8 mouse cellular contexts compared by ENCODE assay signal in the genomic region with DNA sequence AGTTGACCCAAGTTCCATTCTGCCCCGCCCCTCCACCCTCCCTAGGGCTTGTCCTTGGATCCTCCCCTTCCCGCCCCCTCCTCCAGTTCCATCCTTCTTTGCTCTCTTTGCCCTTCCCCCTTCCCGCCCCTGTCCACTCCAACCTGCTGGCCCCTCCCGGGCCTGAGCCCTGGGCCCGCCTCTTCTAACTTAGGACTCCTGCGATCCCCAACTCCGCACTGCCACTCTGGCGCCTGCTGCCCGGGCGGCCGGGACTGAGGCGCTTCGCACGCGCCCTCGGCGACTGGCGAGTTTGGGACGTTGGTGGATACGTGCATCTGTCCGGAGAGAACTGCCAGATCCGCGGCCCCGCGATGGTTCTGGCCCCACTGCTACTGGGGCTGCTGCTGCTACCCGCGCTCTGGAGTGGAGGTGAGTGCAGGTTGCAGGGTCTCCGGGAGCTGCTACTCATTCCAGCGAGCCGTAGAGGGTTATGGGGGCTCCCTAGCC. TPM values are rescaled to one million over a fixed set of nuclear protein-coding genes. Genes with fewer than 3 reads are reported as not detected.
A peak's percentile ranks its signal among the peaks of the same experiment; 100 is the strongest.
DNase-seq lines count a peak whose midpoint lies in the region; ATAC-seq and TF ChIP-seq lines count a peak whose summit lies in the region.

A gene (plus strand): TSS at position 264 of the 489 bp plus-strand sequence.

- peak within 1 kb of the TSS; percentile 78 for H3K4me2 ChIP-seq in heart, embryonic 12.5 days
- H3K4me2 ChIP-seq in kidney, embryonic 16.5 days (replicated peaks; ENCODE audit: low read depth, low read length): peak within 1 kb of the TSS; percentile 85
- H3K4me2 ChIP-seq in limb, embryonic 14.5 days (replicated peaks; ENCODE audit: low read depth, low read length, severe bottlenecking): peak within 1 kb of the TSS; percentile 59
- peak within 1 kb of the TSS; percentile 83 for H3K4me2 ChIP-seq in midbrain, embryonic 14.5 days (ENCODE audit: low read length)
- peak within 1 kb of the TSS; percentile 61 for H3K4me2 ChIP-seq in stomach, embryonic 14.5 days (replicated peaks; ENCODE audit: low read depth, low read length)

- 1% methylated on average over 30 of the region's 30 CpGs for WGBS in heart, embryonic 12.5 days
- WGBS in kidney, embryonic 16.5 days: under 1% methylated on average over 29 of the region's 30 CpGs
- WGBS in limb, embryonic 14.5 days: under 1% methylated on average over 30 of the region's 30 CpGs
- under 1% methylated on average over 30 of the region's 30 CpGs for WGBS in midbrain, embryonic 14.5 days
- under 1% methylated on average over 30 of the region's 30 CpGs for WGBS in stomach, embryonic 14.5 days

- peaks cover 28% of the 10 kb centered on the region for H3K79me2 ChIP-seq in C2C12 (ENCODE audit: control insufficient read depth, insufficient read depth)

- peak; percentile 96 for ATAC-seq in heart, embryonic 12.5 days (ENCODE audit: insufficient number of reproducible peaks, low FRiP score)
- ATAC-seq in kidney, embryonic 16.5 days (ENCODE audit: low FRiP score, low TSS enrichment): peak; percentile 97
- peak; percentile 92 for ATAC-seq in limb, embryonic 14.5 days (ENCODE audit: low FRiP score, low read depth)
- peak; percentile 79 for ATAC-seq in midbrain, embryonic 14.5 days (ENCODE audit: low FRiP score, low TSS enrichment)
- peak; percentile 91 for ATAC-seq in stomach, embryonic 14.5 days (ENCODE audit: insufficient number of reproducible peaks, insufficient read depth, low FRiP score, low read depth)

- H3K27me3 ChIP-seq in C2C12 (ENCODE audit: control insufficient read depth, insufficient read depth, insufficient read length): no peaks in the 10 kb centered on the region
- H3K27me3 ChIP-seq in heart, embryonic 12.5 days (replicated peaks): no peaks in the 10 kb centered on the region
- H3K27me3 ChIP-seq in kidney, embryonic 16.5 days (ENCODE audit: insufficient read depth, low read length): no peaks in the 10 kb centered on the region
- no peaks in the 10 kb centered on the region for H3K27me3 ChIP-seq in limb, embryonic 14.5 days (ENCODE audit: control insufficient read depth, insufficient read depth, low read length)
- peaks cover 19% of the 10 kb centered on the region; the same call in 1 of the 2 replicates for H3K27me3 ChIP-seq in midbrain, embryonic 14.5 days (ENCODE audit: control insufficient read depth, insufficient read depth, low read length)
- no peaks in the 10 kb centered on the region for H3K27me3 ChIP-seq in stomach, embryonic 14.5 days (ENCODE audit: control insufficient read depth, insufficient read depth, low read length)

- H3K9ac ChIP-seq in heart, embryonic 12.5 days: peak within 1 kb of the TSS; percentile 79
- H3K9ac ChIP-seq in kidney, embryonic 16.5 days (replicated peaks; ENCODE audit: low read length): peak within 1 kb of the TSS; percentile 71
- H3K9ac ChIP-seq in limb, embryonic 14.5 days (ENCODE audit: low read depth, low read length, severe bottlenecking): peak within 1 kb of the TSS; percentile 77
- H3K9ac ChIP-seq in midbrain, embryonic 14.5 days (replicated peaks; ENCODE audit: low read length): peak within 1 kb of the TSS; percentile 34; the same call in 1 of the 2 replicates
- H3K9ac ChIP-seq in stomach, embryonic 14.5 days (replicated peaks; ENCODE audit: low read depth, low read length): peak within 1 kb of the TSS; percentile 48

- peaks cover 4% of the 10 kb centered on the region for H3K79me3 ChIP-seq in C2C12 (ENCODE audit: low read depth)

- H3ac ChIP-seq in C2C12 (ENCODE audit: control insufficient read depth, insufficient read length, low read depth): peak within 1 kb of the TSS; percentile 90

- peak; percentile 58 for DNase-seq in fibroblast of lung, adult 2 months (ENCODE audit: low read depth)
- DNase-seq in limb, embryonic 14.5 days (ENCODE audit: low spot score): peak; percentile 94
- peak; percentile 73 for DNase-seq in midbrain, embryonic 14.5 days

- H3K36me3 ChIP-seq in C2C12 (ENCODE audit: control insufficient read depth, insufficient read depth): no peaks in the 10 kb centered on the region
- no peaks in the 10 kb centered on the region for H3K36me3 ChIP-seq in heart, embryonic 12.5 days
- no peaks in the 10 kb centered on the region for H3K36me3 ChIP-seq in kidney, embryonic 16.5 days (ENCODE audit: insufficient read depth, low read length)
- H3K36me3 ChIP-seq in limb, embryonic 14.5 days (ENCODE audit: control insufficient read depth, insufficient read depth, low read length): 0 out of 2 replicates have a peak, but pooled peaks cover 10% of the 10 kb centered on the region
- H3K36me3 ChIP-seq in midbrain, embryonic 14.5 days (ENCODE audit: control insufficient read depth, insufficient read depth, low read length): no peaks in the 10 kb centered on the region
- H3K36me3 ChIP-seq in stomach, embryonic 14.5 days (ENCODE audit: control insufficient read depth, insufficient read depth, low read length): no peaks in the 10 kb centered on the region

- H3K4me3 ChIP-seq in C2C12 (ENCODE audit: insufficient read depth, poor library complexity, severe bottlenecking): peak within 1 kb of the TSS; percentile 76
- H3K4me3 ChIP-seq in bone marrow macrophage, adult 2 months (ENCODE audit: insufficient read depth, low read length): peak within 1 kb of the TSS; percentile 96
- peak within 1 kb of the TSS; percentile 66 for H3K4me3 ChIP-seq in heart, embryonic 12.5 days
- H3K4me3 ChIP-seq in kidney, embryonic 16.5 days (ENCODE audit: low read length): peak within 1 kb of the TSS; percentile 74
- H3K4me3 ChIP-seq in limb, embryonic 14.5 days (replicated peaks; ENCODE audit: low read length): peak within 1 kb of the TSS; percentile 73
- peak within 1 kb of the TSS; percentile 44 for H3K4me3 ChIP-seq in midbrain, embryonic 14.5 days (replicated peaks; ENCODE audit: low read depth, low read length)
- H3K4me3 ChIP-seq in stomach, embryonic 14.5 days (ENCODE audit: low read depth, low read length): peak within 1 kb of the TSS; percentile 73

- no peak for TF ChIP-seq CTCF in C2C12 (IDR thresholded peaks at IDR 0.05; ENCODE audit: control insufficient read depth, insufficient read depth, insufficient read length)
- TF ChIP-seq CTCF in bone marrow macrophage, adult 2 months (IDR thresholded peaks at IDR 0.05; ENCODE audit: low read depth, low read length): no peak

- H3K27ac ChIP-seq in bone marrow macrophage, adult 2 months (ENCODE audit: insufficient read depth, low read depth, low read length): peak within 1 kb of the TSS; percentile 90
- H3K27ac ChIP-seq in heart, embryonic 12.5 days (ENCODE audit: poor library complexity, severe bottlenecking): peak within 1 kb of the TSS; percentile 85
- peak within 1 kb of the TSS; percentile 97 for H3K27ac ChIP-seq in kidney, embryonic 16.5 days (ENCODE audit: low read length)
- peak within 1 kb of the TSS; percentile 94 for H3K27ac ChIP-seq in limb, embryonic 14.5 days (replicated peaks; ENCODE audit: low read depth, low read length)
- no peak within 1 kb of the TSS for H3K27ac ChIP-seq in midbrain, embryonic 14.5 days (replicated peaks; ENCODE audit: low read depth, low read length)
- H3K27ac ChIP-seq in stomach, embryonic 14.5 days (ENCODE audit: low read length): peak within 1 kb of the TSS; percentile 90

- peaks cover 19% of the 10 kb centered on the region for H3K4me1 ChIP-seq in bone marrow macrophage, adult 2 months (ENCODE audit: control insufficient read depth, insufficient read depth, low read length)
- peaks cover 9% of the 10 kb centered on the region for H3K4me1 ChIP-seq in heart, embryonic 12.5 days (replicated peaks)
- peaks cover 12% of the 10 kb centered on the region; the same call in 1 of the 2 replicates for H3K4me1 ChIP-seq in kidney, embryonic 16.5 days (ENCODE audit: insufficient read depth, low read length)
- peaks cover 3% of the 10 kb centered on the region; the same call in 1 of the 2 replicates for H3K4me1 ChIP-seq in limb, embryonic 14.5 days (ENCODE audit: control insufficient read depth, insufficient read depth, low read length)
- H3K4me1 ChIP-seq in midbrain, embryonic 14.5 days (ENCODE audit: control insufficient read depth, insufficient read depth, low read length): peaks cover 8% of the 10 kb centered on the region
- no peaks in the 10 kb centered on the region for H3K4me1 ChIP-seq in stomach, embryonic 14.5 days (ENCODE audit: control insufficient read depth, insufficient read depth, low read length)

- peak; percentile 99 for TF ChIP-seq POLR2A in bone marrow macrophage, adult 2 months (IDR thresholded peaks at IDR 0.05; ENCODE audit: borderline replicate concordance, low read depth, low read length)
- peak; percentile 97 for TF ChIP-seq POLR2A in limb, embryonic 14.5 days (IDR thresholded peaks at IDR 0.05; ENCODE audit: borderline replicate concordance, extremely low read depth, insufficient read depth, insufficient read length)

- no peaks in the 10 kb centered on the region for H3K9me3 ChIP-seq in heart, embryonic 12.5 days (replicated peaks)
- no peaks in the 10 kb centered on the region for H3K9me3 ChIP-seq in kidney, embryonic 16.5 days (ENCODE audit: low read length)
- no peaks in the 10 kb centered on the region for H3K9me3 ChIP-seq in limb, embryonic 14.5 days (ENCODE audit: control insufficient read depth, low read length)
- H3K9me3 ChIP-seq in midbrain, embryonic 14.5 days (ENCODE audit: control insufficient read depth, low read length): no peaks in the 10 kb centered on the region
- no peaks in the 10 kb centered on the region for H3K9me3 ChIP-seq in stomach, embryonic 14.5 days (ENCODE audit: control insufficient read depth, low read depth, low read length)

TF ChIP-seq in C2C12, 6 proteins besides CTCF, POLR2A, EP300 and RAD21:
- TF ChIP-seq MYOG (IDR thresholded peaks at IDR 0.05; ENCODE audit: control insufficient read depth, extremely low read depth, insufficient read length) (no peak), FOSL1 (IDR thresholded peaks at IDR 0.05; ENCODE audit: insufficient read depth, low read length, poor library complexity, severe bottlenecking) (no peak), MYOD1 (IDR thresholded peaks at IDR 0.05; ENCODE audit: control insufficient read depth, insufficient read length, low read depth) (no peak), CEBPB (IDR thresholded peaks at IDR 0.05; ENCODE audit: low read depth) (no peak), MAX (IDR thresholded peaks at IDR 0.05) (no peak), USF1 (IDR thresholded peaks at IDR 0.05; ENCODE audit: low read depth) (no peak)

RNA-seq across cellular contexts. Expression of the gene that starts here (rescaled TPM):
- polyA plus RNA-seq in C2C12 (2012; fragmentation: generic; extraction: Trizol): 4.0 TPM
- polyA plus RNA-seq in bone marrow macrophage, adult 2 months (2012; ENCODE audit: insufficient read depth, insufficient read length, missing spikeins): 52.5 and 53.2 TPM in 2 replicates
- polyA plus RNA-seq in heart, embryonic 12.5 days (2016; fragmentation: Nextera tagmentation; extraction: Ambion mirVana): 5.0 and 6.0 TPM in 2 replicates
- 14.2 and 14.6 TPM in 2 replicates for polyA plus RNA-seq in kidney, embryonic 16.5 days (2015; fragmentation: Nextera tagmentation; extraction: Ambion mirVana)
- polyA plus RNA-seq in limb, embryonic 14.5 days (2012; rRNA removed): 13.5 and 14.9 TPM in 2 replicates
- 11.1 and 12.3 TPM in 2 replicates for polyA plus RNA-seq in limb, embryonic 14.5 days (2014; fragmentation: Nextera tagmentation; extraction: Ambion mirVana)
- polyA plus RNA-seq in midbrain, embryonic 14.5 days (2014; fragmentation: Nextera tagmentation; extraction: Ambion mirVana): 0.54 and 1.4 TPM in 2 replicates
- 5.4 and 6.1 TPM in 2 replicates for polyA plus RNA-seq in stomach, embryonic 14.5 days (2014; fragmentation: Nextera tagmentation; extraction: Ambion mirVana)

Comparison
In these comparisons a context has a peak if more than half of its experiments do, and no peak if none do; other contexts are left out.
1. H3K4me3 ChIP-seq: peak in every context shown above with its lines; median percentile 96 in bone marrow macrophage, adult 2 months; 76 in C2C12; 74 in kidney, embryonic 16.5 days; 73 in limb, embryonic 14.5 days; 73 in stomach, embryonic 14.5 days; 66 in heart, embryonic 12.5 days; 44 in midbrain, embryonic 14.5 days.